Mouse (Mus musculus) hindbrain, embryonic 14.5 days (tissue): Measurements from ENCODE around the gene Tnfrsf23. TPM values are rescaled to one million over a fixed set of nuclear protein-coding genes. Genes with fewer than 3 reads are reported as not detected.
"Not testable (repeated sequence)": the region's sequence is repeated elsewhere in the genome, so short reads cannot be mapped to it uniquely, and the experiment has no call there.

Source experiments
- ATAC-seq: fragments of 200-750 bp; cut with Nextera tagmentation; 2 replicates; pipeline ENCODE4 v1.8.0; 2017; ENCODE audit warnings: moderate number of reproducible peaks, mild to moderate bottlenecking, moderate TSS enrichment, moderate library complexity; ENCODE audit not compliant: low FRiP score
- DNase-seq: peaks from one replicate; pipeline ENCODE4 v3.0.0-alpha.2; 2015; ENCODE audit warnings: low spot score
- H3K27ac ChIP-seq: fragments of 300-500 bp; sonication (generic); 2 replicates; pipeline ENCODE4 v1.5.1; 2014; ENCODE audit warnings: mild to moderate bottlenecking, moderate library complexity
- H3K27me3 ChIP-seq: fragments of 300-500 bp; sonication (generic); 2 replicates; pipeline ENCODE4 v1.6.1; 2014; ENCODE audit warnings: mild to moderate bottlenecking, low read length, mixed read lengths; ENCODE audit not compliant: control insufficient read depth, insufficient read depth
- H3K36me3 ChIP-seq: fragments of 300-500 bp; sonication (generic); replicated peaks from 2 replicates; pipeline ENCODE4 v1.6.1; 2014; ENCODE audit not compliant: control insufficient read depth, insufficient read depth
- H3K4me1 ChIP-seq: fragments of 300-500 bp; sonication (generic); replicated peaks from 2 replicates; pipeline ENCODE4 v1.6.1; 2014; ENCODE audit warnings: antibody characterized with exemption, low read length, mixed read lengths; ENCODE audit not compliant: control insufficient read depth, insufficient read depth
- H3K4me2 ChIP-seq: fragments of 300-500 bp; sonication (generic); replicated peaks from 2 replicates; pipeline ENCODE4 v1.6.1; 2014; ENCODE audit warnings: mild to moderate bottlenecking, moderate library complexity
- H3K4me3 ChIP-seq: fragments of 300-500 bp; sonication (generic); replicated peaks from 2 replicates; pipeline ENCODE4 v1.5.1; 2014; ENCODE audit warnings: mild to moderate bottlenecking, low read length
- H3K9ac ChIP-seq: fragments of 300-500 bp; sonication (generic); 2 replicates; pipeline ENCODE4 v1.6.1; 2014
- H3K9me3 ChIP-seq: fragments of 300-500 bp; sonication (generic); 2 replicates; pipeline ENCODE4 v1.6.1; 2016; ENCODE audit warnings: low read length; ENCODE audit not compliant: control insufficient read depth
- WGBS: fragments of 180-500 bp; shearing (Covaris S2); extraction: QIAGEN DNeasy Blood & Tissue Kit; methylation state at CpG from one replicate; pipeline ENCODE4 v1.1.7; 2014; 5-methylcytosine and 5-hydroxymethylcytosine counted together
- polyA plus RNA-seq: library from polyadenylated mRNA; unstranded; fragments of >200 nt; fragmentation: Nextera tagmentation; extraction: Ambion mirVana; gene quantifications from 2 replicates; pipeline ENCODE4 v1.2.1, GENCODE M21; 2014

Gene Tnfrsf23
- polyA plus RNA-seq, 1 experiment from 2014 or later = 0.80 TPM

DNA sequence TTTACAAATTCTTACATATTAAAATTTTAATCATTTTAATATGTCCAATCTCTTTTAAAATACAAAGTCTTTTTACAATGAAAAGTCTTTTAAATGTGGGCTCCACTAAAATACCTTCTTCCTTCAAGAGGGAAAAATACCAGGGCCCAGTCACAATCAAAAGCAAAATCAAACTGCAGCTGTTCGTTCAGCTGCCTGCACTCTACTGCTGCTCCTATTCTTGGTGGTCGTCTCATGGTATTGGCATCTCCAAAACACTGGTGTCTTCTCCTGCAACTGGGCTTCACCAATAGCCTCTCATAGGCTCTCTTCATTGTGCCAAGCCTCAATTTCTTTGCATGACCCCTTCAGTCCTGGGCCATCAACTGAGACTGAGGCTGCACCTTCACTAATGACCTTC is 22.2 kb downstream of the Tnfrsf23 start:
- 86% methylated on average over 2 of the region's 2 CpGs for WGBS
- DNase-seq (no peak), ATAC-seq (no peak)
- Histone ChIP-seq H3K4me3 (no peak overlapping the region), H3K9ac (no peak overlapping the region), H3K4me1 (no peaks in the 10 kb centered on the region), H3K36me3 (no peaks in the 10 kb centered on the region), H3K4me2 (no peak overlapping the region), H3K9me3 (no peaks in the 10 kb centered on the region), H3K27me3 (no peaks in the 10 kb centered on the region), H3K27ac (no peak overlapping the region)

DNA sequence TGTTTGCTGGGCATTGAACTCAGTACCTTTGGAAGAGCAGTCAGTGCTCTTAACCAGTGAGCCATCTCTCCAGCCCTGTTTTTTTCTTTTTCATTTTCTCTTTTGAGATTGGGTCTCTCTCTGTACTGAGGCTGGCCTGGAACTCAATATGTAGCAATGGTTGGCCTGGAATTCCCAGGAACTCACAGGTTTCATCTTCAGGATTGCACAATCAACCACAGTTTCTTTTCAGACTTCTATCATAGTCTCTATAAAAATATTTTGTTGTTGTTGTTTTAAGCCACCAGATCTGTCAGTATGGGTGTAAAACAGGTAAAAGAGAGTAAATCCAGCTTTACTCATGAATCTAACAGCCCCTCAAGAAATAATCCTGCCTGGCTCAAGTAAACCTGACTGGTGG is 24.9 kb downstream of the Tnfrsf23 start:
- no peak for DNase-seq
- no peak overlapping the region for H3K27ac ChIP-seq
- no peaks in the 10 kb centered on the region for H3K36me3 ChIP-seq
- no peaks in the 10 kb centered on the region for H3K4me1 ChIP-seq
- ATAC-seq = no peak
- no peak overlapping the region for H3K4me2 ChIP-seq
- no peaks in the 10 kb centered on the region for H3K27me3 ChIP-seq
- no peaks in the 10 kb centered on the region for H3K9me3 ChIP-seq
- H3K9ac ChIP-seq = no peak overlapping the region
- H3K4me3 ChIP-seq = no peak overlapping the region

DNA sequence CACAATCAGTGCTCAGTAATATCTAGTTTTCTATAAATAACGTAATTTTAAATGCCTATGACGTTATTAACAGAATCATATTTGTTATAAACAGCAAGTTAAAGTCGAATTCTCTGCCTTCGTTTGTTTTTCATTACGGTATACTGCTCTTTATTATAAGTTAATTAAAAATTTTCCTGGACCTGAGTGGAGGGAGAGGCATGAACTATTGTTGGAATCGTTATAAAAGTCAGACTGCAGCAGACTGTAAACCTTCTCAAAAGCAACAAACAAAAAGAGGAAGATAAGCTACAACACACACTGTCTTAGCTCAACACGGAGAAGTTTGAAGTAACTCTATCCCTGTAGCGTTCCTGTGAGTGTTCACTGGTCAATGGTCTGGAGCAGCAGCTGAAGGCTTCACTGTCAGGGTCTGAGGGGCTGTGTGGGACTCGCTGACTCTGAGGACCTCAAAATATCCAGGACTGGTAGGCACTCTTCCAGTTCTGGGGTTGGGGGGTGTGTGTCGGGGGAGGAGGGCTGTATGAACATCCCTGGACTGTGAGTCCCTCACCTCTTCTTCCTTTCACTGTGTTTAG is 35.8 kb downstream of the Tnfrsf23 start:
- H3K9ac ChIP-seq = peak overlapping the region; percentile 71; the same call in 1 of the 2 replicates

DNA sequence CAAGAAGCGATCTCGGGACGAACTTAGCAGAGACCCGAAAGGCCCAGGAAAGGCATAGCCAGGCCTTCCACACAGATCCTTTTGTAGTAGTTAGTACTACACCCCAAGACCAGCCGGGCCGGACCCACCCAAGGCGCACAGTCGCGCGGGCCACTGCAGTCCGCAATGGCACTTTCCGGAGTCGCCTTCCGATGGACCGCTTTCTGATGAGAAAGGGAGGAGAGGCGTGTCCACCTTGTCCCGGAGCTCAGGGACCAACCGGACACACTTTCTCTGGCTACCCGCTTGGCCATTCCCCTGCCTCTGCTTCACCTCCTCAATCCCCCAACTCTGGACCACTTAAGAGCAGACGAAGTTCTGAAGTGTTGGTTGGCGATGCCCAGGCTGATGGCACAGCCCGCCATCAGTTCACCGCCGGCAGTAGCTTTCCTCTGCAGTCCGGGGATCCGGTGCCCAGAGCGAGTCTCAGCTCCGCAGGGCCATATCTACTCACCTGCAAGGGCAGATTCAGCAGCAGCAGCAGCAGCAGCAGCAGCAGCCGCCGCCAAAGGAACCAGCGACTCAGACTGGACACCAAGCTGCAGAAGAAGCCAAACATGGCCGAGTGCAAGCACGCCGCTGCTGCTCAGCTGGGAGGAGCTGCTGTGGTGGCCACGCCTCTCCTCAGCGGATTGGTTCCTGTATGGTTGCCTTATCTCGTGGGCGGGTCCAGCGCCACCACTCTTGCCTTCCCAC is 36.5 kb downstream of the Tnfrsf23 start, which contains the start of gene Tnfrsf22:
TSS of gene Tnfrsf22 (minus strand) at position 628 of the 735 bp plus-strand sequence.
- Histone ChIP-seq H3K9me3 (0 out of 2 replicates have a peak, but pooled peaks cover 5% of the 10 kb centered on the region), H3K36me3 (no peaks in the 10 kb centered on the region), H3K4me2 (peak within 1 kb of the TSS; percentile 92), H3K9ac (peak within 1 kb of the TSS; percentile 71), H3K4me1 (no peaks in the 10 kb centered on the region), H3K27me3 (no peaks in the 10 kb centered on the region), H3K27ac (no peak within 1 kb of the TSS), H3K4me3 (peak within 1 kb of the TSS; percentile 69)
- ATAC-seq = peak; percentile 96
- peak; percentile 82 for DNase-seq
- 4% methylated on average over 39 of the region's 39 CpGs for WGBS

More for the DNA sequence above, 35.8 kb downstream of the Tnfrsf23 start:
- peak overlapping the region; percentile 92 for H3K4me2 ChIP-seq
- not testable (repeated sequence) for H3K9me3 ChIP-seq, DNase-seq, H3K36me3 ChIP-seq, H3K4me1 ChIP-seq, H3K27me3 ChIP-seq, H3K27ac ChIP-seq, ATAC-seq
- H3K4me3 ChIP-seq = peak overlapping the region; percentile 69
- 55% methylated on average over 10 of the region's 10 CpGs for WGBS

DNA sequence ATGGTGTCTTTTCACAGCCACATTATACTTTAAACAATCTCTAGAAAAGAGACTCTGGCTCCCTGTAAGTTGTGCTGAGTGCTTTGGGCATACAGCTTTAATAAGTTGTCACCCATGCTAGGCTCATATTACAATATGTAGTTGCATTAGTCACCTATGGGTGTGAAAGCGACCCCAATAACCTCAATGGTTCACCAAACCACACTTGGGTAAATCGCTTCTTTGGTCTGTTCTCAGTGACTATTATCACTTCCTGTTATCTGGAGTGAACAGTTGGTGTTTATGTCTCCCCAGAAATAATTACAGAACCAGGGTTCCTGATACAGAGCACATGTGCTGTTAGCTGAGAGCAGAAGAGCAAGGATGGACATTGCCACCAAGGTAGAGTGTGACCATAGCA is 41.7 kb downstream of the Tnfrsf23 start:
- H3K4me3 ChIP-seq, H3K36me3 ChIP-seq, H3K4me2 ChIP-seq, H3K9ac ChIP-seq, H3K27ac ChIP-seq, H3K4me1 ChIP-seq, H3K9me3 ChIP-seq, DNase-seq, ATAC-seq, H3K27me3 ChIP-seq: not testable (repeated sequence)
- 96% methylated on average over 2 of the region's 2 CpGs for WGBS

DNA sequence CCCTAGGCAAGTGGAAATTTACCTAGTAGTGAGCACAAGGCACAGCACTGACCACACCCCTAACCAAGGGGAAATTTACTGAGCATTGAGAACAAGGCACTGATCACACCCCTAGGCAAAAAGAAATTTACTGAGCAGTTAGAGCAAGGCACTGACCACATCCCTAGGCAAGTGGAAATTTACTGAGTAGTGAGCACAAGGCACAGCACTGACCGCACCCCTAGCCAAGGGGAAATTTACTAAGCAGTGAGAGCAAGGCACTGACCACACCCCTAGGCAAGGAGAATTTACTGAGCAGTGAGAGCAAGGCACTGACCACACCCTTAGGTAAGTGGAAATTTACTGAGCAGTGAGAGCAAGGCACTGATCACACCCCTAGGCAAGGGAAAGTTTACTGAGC is 49.0 kb downstream of the Tnfrsf23 start:
- 94% methylated on average over 1 of the region's 1 CpGs for WGBS
- H3K9me3 ChIP-seq = no peaks in the 10 kb centered on the region
- ATAC-seq (no peak), DNase-seq (no peak)
- H3K36me3 ChIP-seq = no peaks in the 10 kb centered on the region
- H3K27ac ChIP-seq = no peak overlapping the region
- H3K4me1 ChIP-seq = no peaks in the 10 kb centered on the region
- H3K4me3 ChIP-seq = no peak overlapping the region
- no peaks in the 10 kb centered on the region for H3K27me3 ChIP-seq
- no peak overlapping the region for H3K4me2 ChIP-seq
- no peak overlapping the region for H3K9ac ChIP-seq

DNA sequence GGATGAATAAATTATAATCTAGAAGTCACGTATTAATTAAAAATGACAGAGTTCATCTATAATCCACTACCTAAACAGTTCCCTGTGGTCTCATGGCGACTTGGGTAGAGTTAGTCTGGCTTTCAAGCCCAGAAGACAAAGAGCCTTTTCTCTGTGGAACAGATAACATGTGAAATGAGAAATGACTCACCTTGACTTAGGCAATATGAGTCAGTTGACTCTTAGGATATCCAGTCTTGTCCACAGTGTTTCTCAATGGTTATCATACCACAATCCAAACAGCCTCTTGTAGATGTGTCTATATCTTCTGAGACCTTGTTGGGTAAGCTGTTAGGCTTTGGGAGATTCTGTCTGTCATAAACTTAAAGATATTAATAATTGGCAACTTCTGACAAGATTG is 54.2 kb downstream of the Tnfrsf23 start:
- Histone ChIP-seq H3K27ac (no peak overlapping the region), H3K4me1 (no peaks in the 10 kb centered on the region), H3K9me3 (no peaks in the 10 kb centered on the region), H3K27me3 (no peaks in the 10 kb centered on the region), H3K36me3 (no peaks in the 10 kb centered on the region), H3K4me3 (no peak overlapping the region), H3K9ac (no peak overlapping the region), H3K4me2 (no peak overlapping the region)
- WGBS = 70% methylated on average over 2 of the region's 2 CpGs
- DNase-seq (no peak), ATAC-seq (no peak)

DNA sequence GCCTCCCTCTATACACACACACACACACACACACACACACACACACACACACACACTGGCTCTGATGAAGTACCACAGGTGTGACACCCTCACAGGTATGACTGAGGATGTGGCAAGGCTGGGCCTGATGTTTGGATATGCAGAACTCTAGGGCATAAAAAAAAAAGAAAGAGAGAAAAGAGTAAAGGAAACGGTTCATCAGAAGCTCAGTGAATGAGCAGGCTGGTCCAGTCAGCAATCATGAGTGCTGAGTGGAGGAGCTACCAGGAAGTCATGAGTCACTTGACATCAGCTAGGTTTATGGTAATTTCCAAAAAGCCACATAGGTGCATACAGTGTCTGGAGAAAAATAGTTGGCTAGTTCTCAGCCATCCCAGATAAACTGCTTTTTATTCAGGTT is 56.2 kb downstream of the Tnfrsf23 start:
- H3K36me3 ChIP-seq = no peaks in the 10 kb centered on the region
- no peak overlapping the region for H3K9ac ChIP-seq
- no peak overlapping the region for H3K4me3 ChIP-seq
- H3K27me3 ChIP-seq = no peaks in the 10 kb centered on the region
- no peak overlapping the region for H3K4me2 ChIP-seq
- no peaks in the 10 kb centered on the region for H3K4me1 ChIP-seq
- ATAC-seq = no peak
- no peak for DNase-seq
- H3K9me3 ChIP-seq = no peaks in the 10 kb centered on the region
- no peak overlapping the region for H3K27ac ChIP-seq
- WGBS = 64% methylated on average over 1 of the region's 1 CpGs

DNA sequence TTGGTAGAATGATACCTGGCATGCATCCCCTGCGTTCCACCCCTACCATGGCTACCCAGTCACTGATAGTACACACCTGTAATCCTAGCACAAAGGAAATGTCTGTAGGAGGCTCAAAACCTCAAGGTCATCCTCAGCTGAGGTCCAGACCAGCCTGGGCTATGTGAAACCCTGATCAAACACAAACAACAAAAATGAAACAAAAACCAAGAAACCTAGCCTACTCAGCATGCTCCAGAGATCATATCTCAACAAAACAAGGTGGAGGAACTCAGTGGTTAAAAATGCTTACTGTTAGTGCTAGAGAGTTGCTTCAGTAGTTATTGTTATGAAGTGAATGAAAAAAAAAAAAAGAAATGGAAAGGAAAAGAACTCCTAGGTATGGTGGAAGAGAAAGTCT is 57.1 kb downstream of the Tnfrsf23 start, which contains the start of gene Tnfrsf26:
TSS of gene Tnfrsf26 (minus strand) at position 183 of the 400 bp plus-strand sequence.
- H3K9me3 ChIP-seq = no peaks in the 10 kb centered on the region
- H3K4me2 ChIP-seq = no peak within 1 kb of the TSS
- H3K4me3 ChIP-seq = no peak within 1 kb of the TSS
- no peak within 1 kb of the TSS for H3K27ac ChIP-seq
- WGBS = 88% methylated on average over 1 of the region's 1 CpGs
- DNase-seq (no peak), ATAC-seq (no peak)
- H3K36me3 ChIP-seq = no peaks in the 10 kb centered on the region
- H3K27me3 ChIP-seq = no peaks in the 10 kb centered on the region
- H3K4me1 ChIP-seq = no peaks in the 10 kb centered on the region
- H3K9ac ChIP-seq = no peak within 1 kb of the TSS
